Mouse (Mus musculus): ENCODE results near the gene Gm7173. TPM values are rescaled to one million over a fixed set of nuclear protein-coding genes. Genes with fewer than 3 reads are reported as not detected.

Gene Gm7173
- 1 to 10 TPM; 1.2 to 1.9 TPM for total RNA-seq (2021)
- long read RNA-seq, experiment 1 = 0 reads
- long read RNA-seq, experiment 2 = 0 reads

- DNase-seq (ENCODE audit: low spot score in 2 of 2) = peak; percentile 35 to 38
Measured at GRCm38 (mm10) chrX:79516977-79517645, at the start of gene Gm7173. Gene Gm7173, minus strand, starts transcription at chrX:79517285.

- DNase-seq (ENCODE audit: low spot score in 2 of 2) = no peak
Measured at GRCm38 (mm10) chrX:79517646-79518016, 546 bp upstream of the Gm7173 start.

- DNase-seq (ENCODE audit: low spot score in 2 of 2) = no peak
Measured at GRCm38 (mm10) chrX:79316790-79317189, 200.3 kb downstream of the Gm7173 start.

Other genes with a start within 250 kb of the Gm7173 start
- 1 to 10 TPM; 1.2 to 1.6 TPM for gene Mageb16, start 154.2 kb upstream of the Gm7173 start, total RNA-seq (2021)

Data from layer of hippocampus, postnatal 14 days (tissue).